Mouse (Mus musculus) lung, adult 18-20 months (tissue): ENCODE data around the gene Erc1.
A peak's percentile ranks its signal among the peaks of the same experiment; 100 is the strongest.
"Not testable (repeated sequence)": the region's sequence is repeated elsewhere in the genome, so short reads cannot be mapped to it uniquely, and the experiment has no call there.

ENCODE experiments used
- DNase-seq, 2 experiments: peaks; one replicate each; pipeline ENCODE4 v3.0.0; 2022; ENCODE audit warnings: mixed read lengths in 2 of 2

The Erc1 gene

GRCm38 (mm10) chr6:119848034-119848695, at the start of gene Erc1:
Gene Erc1, minus strand, starts transcription at chr6:119848167.
- peak; percentile 94 to 96 for DNase-seq

GRCm38 (mm10) chr6:119892711-119893110, 44.7 kb upstream of the Erc1 start:
- no peak for DNase-seq

- no peak for DNase-seq
These were observed 35.2 kb upstream of the Erc1 start for GRCm38 (mm10) chr6:119883151-119883550.

DNA sequence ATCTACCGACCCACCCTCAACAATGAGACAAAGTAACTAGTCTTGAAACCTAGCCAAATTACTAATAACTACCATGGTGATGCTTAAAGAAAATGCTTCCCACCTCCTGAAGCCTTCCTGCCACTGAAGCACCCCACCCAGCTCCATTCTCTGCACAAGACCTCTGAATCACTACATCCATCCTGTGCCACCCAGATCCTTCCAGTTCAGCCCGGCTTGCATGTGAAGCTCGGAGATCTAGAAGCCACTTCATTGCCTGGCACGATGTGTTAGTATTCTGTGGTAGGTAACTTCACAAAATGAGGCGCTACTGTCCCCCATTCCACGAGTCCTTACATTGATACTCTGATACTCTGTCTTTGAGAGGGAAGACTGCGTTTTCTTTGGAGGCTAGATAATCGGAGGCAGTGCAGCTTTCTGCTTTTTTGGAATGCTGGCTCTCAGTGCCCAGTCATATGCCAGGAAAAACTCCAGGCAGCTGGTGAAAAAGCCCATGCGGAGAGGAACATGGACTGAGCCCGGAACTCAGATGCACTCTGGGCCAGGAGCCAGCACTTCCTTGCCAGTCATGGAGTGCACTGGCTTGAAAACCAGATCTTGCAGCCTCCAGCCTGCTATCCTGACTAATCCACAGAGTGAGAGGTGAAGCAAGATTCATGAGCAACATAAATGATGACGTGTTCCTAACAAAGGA, 16.5 kb upstream of the Erc1 start:
- DNase-seq = peak; percentile 21 to 25

- DNase-seq = no peak
These were observed 13.6 kb upstream of the Erc1 start for GRCm38 (mm10) chr6:119861519-119861918.

DNA sequence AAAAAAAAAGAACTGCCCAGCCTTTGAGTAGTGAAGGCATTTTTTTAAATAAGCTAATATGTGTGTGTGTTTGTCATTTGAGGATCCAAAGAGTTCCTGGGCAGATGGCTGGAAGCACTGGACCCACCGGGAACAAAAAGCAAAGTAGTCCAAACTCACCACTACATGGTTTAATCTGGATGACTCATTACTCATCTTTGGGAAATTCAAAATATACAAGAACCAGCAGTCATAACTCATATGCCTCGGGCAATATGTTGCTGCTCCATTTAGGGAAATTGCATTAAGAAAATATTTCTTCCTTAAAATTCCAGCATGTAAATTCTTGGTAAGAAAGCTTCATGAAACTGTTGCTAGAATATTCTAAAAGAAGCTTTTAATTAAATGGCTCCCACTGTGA, 12.3 kb upstream of the Erc1 start:
- DNase-seq = no peak

- DNase-seq = no peak
These were observed 7.5 kb upstream of the Erc1 start for GRCm38 (mm10) chr6:119855471-119855870.

GRCm38 (mm10) chr6:119854156-119854555, 6.2 kb upstream of the Erc1 start:
- no peak for DNase-seq

- no peak for DNase-seq
These were observed 1.9 kb upstream of the Erc1 start for GRCm38 (mm10) chr6:119849858-119850257.

DNA sequence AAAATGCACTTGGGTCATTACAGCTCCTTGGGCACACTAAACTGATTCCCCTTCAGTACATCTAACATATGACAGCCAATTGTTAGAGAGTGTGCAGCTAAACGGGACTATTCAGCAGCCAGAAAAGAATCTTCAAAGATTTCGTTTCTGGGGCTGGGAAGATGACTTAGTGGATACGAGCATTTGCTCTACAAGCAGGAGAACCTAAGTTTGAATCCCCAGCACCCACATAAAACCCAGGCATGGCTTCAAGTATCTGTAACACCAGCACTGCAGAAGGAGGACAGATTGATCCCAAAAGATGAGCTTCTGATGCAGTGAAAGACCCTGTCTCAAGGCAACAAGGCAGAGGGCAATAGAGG, 1.4 kb upstream of the Erc1 start:
- DNase-seq = no peak

GRCm38 (mm10) chr6:119848696-119849347, 855 bp upstream of the Erc1 start:
- DNase-seq = no peak

DNA sequence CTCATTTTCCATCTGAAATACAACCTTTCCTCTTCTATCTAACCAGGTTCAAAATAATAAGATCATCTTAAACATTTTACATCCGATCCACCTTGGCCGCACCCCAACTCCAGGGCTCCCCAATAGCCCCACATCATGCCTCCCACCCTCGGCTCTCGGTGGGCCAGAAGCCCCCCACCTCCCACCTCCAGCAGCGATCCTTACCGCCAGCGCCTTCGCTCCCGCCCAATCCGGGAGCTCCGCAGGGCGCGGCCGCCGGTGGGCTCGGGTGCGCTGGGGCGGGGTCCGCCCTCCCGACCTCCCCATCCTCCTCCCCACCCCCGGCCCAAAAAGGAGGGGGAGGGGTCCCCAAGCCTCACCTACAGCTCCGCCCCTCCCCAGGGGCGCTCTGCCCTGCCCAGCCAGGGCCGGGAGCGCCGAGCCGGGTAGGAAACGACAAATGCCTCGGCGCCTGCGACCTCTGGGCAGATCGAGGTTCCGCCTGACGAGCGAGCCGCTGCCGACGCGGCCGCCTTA, 391 bp downstream of the Erc1 start:
- no peak for DNase-seq

GRCm38 (mm10) chr6:119846751-119847517, 1.0 kb downstream of the Erc1 start:
- DNase-seq = no peak

DNA sequence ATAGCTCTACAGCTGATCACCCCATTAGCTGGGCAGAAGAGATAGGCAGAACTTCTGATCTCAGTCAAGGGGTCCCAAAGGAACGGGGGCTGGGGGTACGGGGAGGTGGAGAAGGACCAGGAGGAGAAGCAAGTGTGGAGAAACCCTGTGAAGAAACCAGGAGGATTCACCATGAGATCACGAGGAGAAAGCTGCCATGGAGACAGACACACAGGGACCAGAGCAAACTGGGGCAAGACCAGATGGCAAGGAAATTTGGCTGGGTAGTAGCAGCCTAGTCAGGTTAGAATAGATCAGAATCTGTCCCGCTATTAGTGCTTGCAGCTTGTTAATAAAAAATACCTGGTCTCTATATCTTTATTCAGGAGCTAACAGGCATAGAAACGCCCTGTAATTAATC, 18.0 kb downstream of the Erc1 start:
- DNase-seq = no peak

- DNase-seq = no peak
These were observed 19.8 kb downstream of the Erc1 start for GRCm38 (mm10) chr6:119828165-119828564.

DNA sequence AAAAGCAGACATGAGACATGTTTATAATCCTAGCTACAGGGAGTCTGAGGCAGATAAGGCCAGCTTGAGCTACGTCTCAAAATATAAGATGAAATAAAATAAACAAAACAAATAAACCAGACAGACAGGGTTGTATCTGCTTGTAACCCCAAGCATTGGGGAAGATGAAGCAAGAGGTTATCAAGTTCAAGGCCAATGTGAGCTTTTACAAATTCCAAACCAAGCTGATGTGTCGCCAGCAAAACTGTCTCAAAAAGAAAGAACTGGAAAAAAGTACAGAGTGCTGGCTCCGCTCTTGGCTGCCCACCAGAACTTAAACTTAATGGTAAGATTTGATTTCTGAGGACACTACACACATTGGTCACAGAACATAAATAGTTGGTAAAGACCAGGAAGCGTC, 21.3 kb downstream of the Erc1 start:
- no peak for DNase-seq

DNA sequence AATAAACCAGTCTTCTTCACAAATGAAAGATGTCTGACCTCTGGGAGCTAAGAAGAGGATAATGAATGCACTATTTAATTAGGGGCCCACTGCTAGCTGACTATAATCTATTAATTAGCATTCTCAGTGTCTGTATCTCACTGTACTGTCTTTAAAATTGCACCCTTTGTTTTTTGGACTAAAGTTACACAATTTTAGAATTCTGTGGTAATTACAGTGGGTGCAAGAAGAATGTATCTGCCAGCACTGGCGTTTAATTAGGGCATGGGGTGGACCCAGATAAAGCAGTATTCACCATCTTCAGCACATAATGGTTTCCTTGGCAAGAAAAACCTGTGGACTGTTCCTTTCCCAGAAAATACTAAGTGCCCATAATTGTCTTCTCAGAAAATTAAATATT, 25.8 kb downstream of the Erc1 start:
- no peak for DNase-seq

GRCm38 (mm10) chr6:119821158-119821557, 26.8 kb downstream of the Erc1 start:
- no peak for DNase-seq

DNA sequence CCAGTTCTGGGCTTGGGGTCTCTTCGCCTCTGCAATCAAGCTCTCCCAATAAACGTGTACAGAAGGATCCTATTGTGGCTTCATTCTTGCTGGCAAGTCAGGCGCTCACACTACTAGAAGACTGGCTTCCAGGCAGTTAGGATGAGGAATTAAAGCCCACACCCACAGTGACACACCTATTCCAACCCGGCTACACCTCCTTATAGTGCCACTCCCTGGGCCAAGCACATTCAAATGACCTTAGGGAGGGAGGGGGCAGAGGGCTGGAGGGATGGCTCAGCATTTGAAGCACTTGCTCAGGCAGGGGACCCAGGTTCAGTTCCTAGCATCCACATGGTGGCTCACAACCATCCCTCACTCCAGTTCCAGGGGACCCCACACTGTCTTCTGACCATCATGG, 29.4 kb downstream of the Erc1 start:
- no peak for DNase-seq

DNA sequence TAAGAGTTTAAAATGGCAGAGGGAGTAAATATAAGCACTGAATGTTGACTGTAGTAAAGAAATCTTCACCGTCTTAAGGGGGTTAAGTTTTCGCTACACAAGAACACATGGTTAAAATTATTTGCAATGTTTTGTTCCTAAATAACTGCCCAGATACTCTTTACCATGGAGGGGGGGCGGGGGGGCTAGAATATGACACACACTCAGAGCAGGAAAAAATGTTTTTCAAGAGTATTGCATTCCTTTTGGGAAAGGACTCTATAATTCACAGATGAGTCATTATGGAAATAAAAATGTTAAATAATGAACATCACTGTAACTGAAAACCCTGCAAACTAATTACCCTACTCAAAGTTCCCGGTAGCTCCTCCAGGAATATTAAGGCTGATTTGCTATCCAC, 32.5 kb downstream of the Erc1 start:
- DNase-seq = no peak

DNA sequence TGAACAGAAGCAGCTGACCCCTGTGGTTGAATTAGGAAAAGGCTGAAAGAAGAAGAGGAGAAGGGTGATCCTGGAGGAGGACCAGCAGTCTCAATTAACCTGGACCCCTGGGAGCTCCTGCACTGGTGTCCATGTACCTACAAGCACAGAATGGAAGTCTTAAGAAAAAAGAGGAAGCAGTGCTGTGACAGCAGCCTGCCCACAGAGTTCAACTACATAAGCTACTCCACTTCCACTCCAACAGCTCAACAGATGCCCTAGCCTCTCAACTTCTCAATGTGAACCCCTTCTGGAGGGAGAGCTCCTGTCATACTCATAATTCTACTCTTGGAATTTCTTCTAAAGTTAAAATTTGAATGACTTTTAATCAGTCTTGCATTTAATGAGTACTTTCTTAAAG, 34.9 kb downstream of the Erc1 start:
- not testable (repeated sequence) for DNase-seq

DNA sequence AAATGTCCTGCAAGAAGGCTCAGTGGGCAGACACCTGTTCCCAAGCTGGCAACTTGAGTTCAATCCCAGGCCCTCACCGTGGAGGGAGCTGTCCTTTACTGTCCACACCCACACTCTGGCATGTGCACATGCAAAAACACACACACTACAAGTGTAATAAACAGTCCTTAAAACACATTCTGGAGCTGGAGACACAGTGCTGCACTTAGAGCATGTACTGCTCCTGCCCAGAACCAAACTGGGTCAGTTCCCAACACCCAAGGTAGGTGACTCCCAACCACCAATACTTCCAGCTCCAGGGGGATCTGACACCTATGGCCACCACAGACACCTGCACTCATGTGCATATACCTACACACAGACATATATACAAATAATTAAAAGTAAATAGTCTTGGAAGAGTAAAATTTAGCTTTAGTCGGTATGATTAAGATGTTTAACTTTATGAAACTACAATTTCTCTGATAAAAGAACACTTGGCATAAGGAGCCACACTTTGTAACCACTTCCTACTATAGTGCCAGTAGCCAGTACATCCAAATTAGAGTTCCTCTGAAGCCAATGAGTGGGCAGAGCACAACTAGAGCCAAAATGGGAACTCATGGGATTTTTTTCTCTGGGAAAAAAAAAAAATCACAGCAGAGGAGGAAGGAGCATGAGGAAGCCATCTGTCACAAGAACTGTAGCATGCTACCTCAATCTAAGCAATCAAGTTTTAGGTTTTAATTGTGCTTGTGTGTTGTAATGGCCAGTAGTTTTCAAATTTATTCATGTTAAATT, 39.1 kb downstream of the Erc1 start:
- DNase-seq = peak in 1 of 2 experiments; percentile 1
